Mouse (Mus musculus) midbrain, embryonic 16.5 days (tissue): Measurements from ENCODE around the gene Susd6. TPM values are rescaled to one million over a fixed set of nuclear protein-coding genes. Genes with fewer than 3 reads are reported as not detected.

Source experiments
- ATAC-seq: fragments of 200-750 bp; cut with Nextera tagmentation; 2 replicates; pipeline ENCODE4 v1.8.0; 2017; ENCODE audit warnings: moderate TSS enrichment
- H3K27ac ChIP-seq: fragments of 300-500 bp; sonication (generic); 2 replicates; pipeline ENCODE4 v1.5.1; 2014; ENCODE audit warnings: mild to moderate bottlenecking, low read length, mixed read lengths
- H3K27me3 ChIP-seq: fragments of 300-500 bp; sonication (generic); 2 replicates; pipeline ENCODE4 v1.6.1; 2014; ENCODE audit warnings: low read depth, low read length, mixed read lengths; ENCODE audit not compliant: control insufficient read depth, insufficient read depth
- H3K36me3 ChIP-seq: fragments of 300-500 bp; sonication (generic); 2 replicates; pipeline ENCODE4 v1.6.1; 2014; ENCODE audit warnings: mild to moderate bottlenecking, low read length, moderate library complexity, mixed read lengths; ENCODE audit not compliant: control insufficient read depth, insufficient read depth
- H3K4me1 ChIP-seq: fragments of 300-500 bp; sonication (generic); 2 replicates; pipeline ENCODE4 v1.6.1; 2014; ENCODE audit warnings: mild to moderate bottlenecking, low read length, mixed read lengths; ENCODE audit not compliant: control insufficient read depth, insufficient read depth
- H3K4me2 ChIP-seq: fragments of 300-500 bp; sonication (generic); 2 replicates; pipeline ENCODE4 v1.6.1; 2014; ENCODE audit warnings: mild to moderate bottlenecking, low read length, mixed read lengths
- H3K4me3 ChIP-seq: fragments of 300-500 bp; sonication (generic); 2 replicates; pipeline ENCODE4 v1.5.1; 2014; ENCODE audit warnings: low read depth, mild to moderate bottlenecking, low read length, moderate library complexity, mixed read lengths
- H3K9ac ChIP-seq: fragments of 300-500 bp; sonication (generic); 2 replicates; pipeline ENCODE4 v1.6.1; 2014; ENCODE audit warnings: low read depth, low read length, mixed read lengths
- H3K9me3 ChIP-seq: fragments of 300-500 bp; sonication (generic); replicated peaks from 2 replicates; pipeline ENCODE4 v1.6.1; 2014; ENCODE audit warnings: mild to moderate bottlenecking, low read length, mixed read lengths; ENCODE audit not compliant: control insufficient read depth, poor library complexity, severe bottlenecking
- WGBS: fragments of 180-500 bp; shearing (Covaris S2); extraction: QIAGEN DNeasy Blood & Tissue Kit; methylation state at CpG from one replicate; pipeline ENCODE4 v1.1.7; 2014; 5-methylcytosine and 5-hydroxymethylcytosine counted together
- polyA plus RNA-seq: library from polyadenylated mRNA; unstranded; fragments of >200 nt; fragmentation: Nextera tagmentation; extraction: Ambion mirVana; gene quantifications from 2 replicates; pipeline ENCODE4 v1.2.1, GENCODE M21; 2015

Gene Susd6
- polyA plus RNA-seq, 1 experiment from 2014 or later: 10.4 TPM

GRCm38 (mm10) chr12:80926550-80926949, 136.2 kb downstream of the Susd6 start:
- WGBS: 80% methylated on average over 4 of the region's 4 CpGs
- Histone ChIP-seq H3K9ac (no peak overlapping the region), H3K36me3 (no peaks in the 10 kb centered on the region), H3K4me3 (no peak overlapping the region), H3K9me3 (no peaks in the 10 kb centered on the region), H3K4me2 (no peak overlapping the region), H3K4me1 (0 out of 2 replicates have a peak, but pooled peaks cover 4% of the 10 kb centered on the region), H3K27ac (no peak overlapping the region), H3K27me3 (no peaks in the 10 kb centered on the region)
- ATAC-seq: no peak

- Histone ChIP-seq H3K36me3 (no peaks in the 10 kb centered on the region), H3K27me3 (no peaks in the 10 kb centered on the region), H3K27ac (no peak overlapping the region), H3K4me2 (no peak overlapping the region), H3K4me1 (0 out of 2 replicates have a peak, but pooled peaks cover 4% of the 10 kb centered on the region), H3K9ac (no peak overlapping the region), H3K4me3 (no peak overlapping the region), H3K9me3 (no peaks in the 10 kb centered on the region)
- no peak for ATAC-seq
- 79% methylated on average over 1 of the region's 1 CpGs for WGBS
Observed at GRCm38 (mm10) chr12:80927518-80927917, 137.2 kb downstream of the Susd6 start.

GRCm38 (mm10) chr12:80928881-80929280, 138.6 kb downstream of the Susd6 start:
- Histone ChIP-seq H3K9me3 (no peaks in the 10 kb centered on the region), H3K4me2 (no peak overlapping the region), H3K27ac (no peak overlapping the region), H3K4me3 (no peak overlapping the region), H3K9ac (no peak overlapping the region), H3K27me3 (no peaks in the 10 kb centered on the region), H3K36me3 (no peaks in the 10 kb centered on the region), H3K4me1 (no peaks in the 10 kb centered on the region)
- ATAC-seq: no peak
- whole genome bisulfite sequencing: 89% methylated on average over 3 of the region's 3 CpGs

- WGBS: 90% methylated on average over 7 of the region's 7 CpGs
- ATAC-seq: no peak
Observed at GRCm38 (mm10) chr12:80930141-80930540, 139.8 kb downstream of the Susd6 start.

More at GRCm38 (mm10) chr12:80930141-80930540, 139.8 kb downstream of the Susd6 start:
- Histone ChIP-seq H3K4me3 (no peak overlapping the region), H3K4me1 (no peaks in the 10 kb centered on the region), H3K36me3 (no peaks in the 10 kb centered on the region), H3K27me3 (no peaks in the 10 kb centered on the region), H3K9me3 (no peaks in the 10 kb centered on the region), H3K4me2 (no peak overlapping the region), H3K27ac (no peak overlapping the region), H3K9ac (no peak overlapping the region)

Other genes with a start within 250 kb of the Susd6 start
- 25.2 and 26.2 TPM in 2 replicates for gene Slc39a9, start 146.6 kb upstream of the Susd6 start, polyA plus RNA-seq
- gene Erh, start 146.2 kb upstream of the Susd6 start, polyA plus RNA-seq: 252 and 253 TPM in 2 replicates
- gene Plekhd1, start 97.9 kb upstream of the Susd6 start, polyA plus RNA-seq: 3.0 and 3.9 TPM in 2 replicates
- gene Ccdc177, start 29.8 kb upstream of the Susd6 start, polyA plus RNA-seq: 3.8 and 3.9 TPM in 2 replicates
- gene Srsf5, start 155.0 kb downstream of the Susd6 start, polyA plus RNA-seq: 426 and 452 TPM in 2 replicates
- gene Slc10a1, start 178.2 kb downstream of the Susd6 start, polyA plus RNA-seq: 0.45 and 0.56 TPM in 2 replicates
- 21.6 and 29.0 TPM in 2 replicates for gene Smoc1, start 236.3 kb downstream of the Susd6 start, polyA plus RNA-seq